Mouse (Mus musculus) Patski (cell line): ENCODE measurements around the gene Zranb3. TPM values are rescaled to one million over a fixed set of nuclear protein-coding genes. Genes with fewer than 3 reads are reported as not detected.

Experiments used
- ATAC-seq: fragments of 100-300 bp; one replicate; pipeline ENCODE4 v1.8.0; 2021
- CTCF ChIA-PET: fragments of 350-600 bp; sonication (Branson Sonifier 250); formaldehyde crosslinking; loops from one replicate; lab custom pipeline; 2022; ENCODE audit warnings: inconsistent platforms; lab: Charles Lee
- POLR2A ChIA-PET: fragments of 350-600 bp; sonication (Branson Sonifier 250); formaldehyde crosslinking; loops from one replicate; lab custom pipeline; 2022; ENCODE audit warnings: antibody characterized with exemption, inconsistent platforms; lab: Charles Lee
- DNase-seq: peaks from one replicate; pipeline ENCODE4 v3.0.0-alpha.2; 2011; ENCODE audit warnings: low read depth, low spot score
- H3K27me3 ChIP-seq: fragments of 371-371 bp; one replicate; pipeline ENCODE4 v1.5.1; 2021
- CTCF ChIP-seq: fragments of 100-300 bp; IDR thresholded peaks from one replicate; pipeline ENCODE4 v1.5.1; 2021
- in situ Hi-C: fragments of 300-500 bp; cut with MboI; formaldehyde crosslinking; loops from 3 replicates; pipeline ENCODE4 v1.11.1; 2018; ENCODE audit warnings: low pct_unique_long_range_greater_than_20kb, mixed read lengths
- polyA plus RNA-seq: library from polyadenylated mRNA; unstranded; gene quantifications from one replicate; pipeline ENCODE4 v1.2.3, GENCODE M21; 2021

Gene Zranb3
- polyA plus RNA-seq, 1 experiment from 2014 or later: 13.5 TPM

DNA sequence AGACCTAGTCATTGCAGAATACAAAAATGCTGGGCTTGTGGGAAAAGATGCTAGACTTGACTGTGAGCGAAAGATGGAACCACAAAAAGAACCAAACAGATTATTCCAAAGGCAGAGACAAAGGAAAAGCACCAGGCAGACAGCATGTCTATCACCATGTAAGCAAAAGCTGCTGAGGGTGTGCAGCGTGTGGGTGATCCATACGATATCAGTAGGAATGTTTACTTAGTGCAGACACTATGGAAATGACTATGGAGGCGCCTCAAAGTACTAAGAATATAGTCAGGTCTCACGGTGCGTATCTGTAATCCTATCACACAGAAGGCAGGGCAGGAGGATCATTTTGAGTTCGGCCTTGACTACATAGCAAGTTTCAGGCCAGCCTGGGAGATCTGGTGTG lies 21.0 kb downstream of the Zranb3 start:
- no peak for TF ChIP-seq CTCF
- H3K27me3 ChIP-seq: no peaks in the 10 kb centered on the region
- no peak for ATAC-seq
- DNase-seq: no peak
- CTCF ChIA-PET: interaction anchor here (0.8 kb wide), 1 partner anchor 14 kb away, joined by 3 read pairs; no protein-coding TSS in a partner anchor
- POLR2A ChIA-PET: interaction anchor here (0.6 kb wide), 1 partner anchor 241 kb away, joined by 3 read pairs; no protein-coding TSS in a partner anchor
- in situ Hi-C loops: no loop called here

DNA sequence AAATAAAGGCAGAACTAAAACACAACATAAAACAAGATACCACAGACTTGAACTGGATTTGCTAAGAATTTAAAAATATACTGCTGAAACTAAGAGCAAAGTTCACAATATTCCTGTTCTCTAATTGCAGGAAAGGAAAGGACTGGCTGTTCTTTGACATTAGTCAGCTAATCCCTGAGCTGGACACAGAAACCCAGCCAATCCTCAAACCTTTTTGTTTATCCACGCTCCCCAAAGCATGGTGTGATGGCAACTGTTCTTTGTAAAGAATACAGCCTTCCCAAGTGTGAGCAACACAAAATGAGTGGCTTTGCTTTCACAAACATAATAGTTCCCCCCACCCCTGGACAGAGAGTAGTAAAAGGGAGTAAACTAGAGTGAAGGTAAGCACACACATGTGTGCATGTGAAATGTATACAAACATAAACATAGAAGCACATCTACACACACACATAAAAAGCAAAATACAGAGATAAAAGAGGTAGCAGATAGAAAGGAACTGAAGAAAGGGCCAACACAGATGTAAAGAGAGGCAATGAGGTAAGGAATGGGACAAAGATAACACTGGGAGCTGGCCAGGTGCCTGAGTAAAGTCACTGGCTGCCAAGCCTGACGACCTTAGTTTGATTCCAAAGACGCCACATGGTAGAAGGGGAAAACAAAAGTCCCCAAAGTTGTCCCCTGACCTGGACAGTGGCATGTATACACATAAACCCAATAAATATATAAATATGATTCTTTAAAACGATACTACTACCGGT lies 21.7 kb downstream of the Zranb3 start:
- ChIA-PET CTCF (no interaction called here), POLR2A (interaction anchor here (0.6 kb wide), 1 partner anchor 240 kb away, joined by 3 read pairs; no protein-coding TSS in a partner anchor)
- no peak for ATAC-seq
- in situ Hi-C loops: no loop called here
- TF ChIP-seq CTCF: no peak
- H3K27me3 ChIP-seq: no peaks in the 10 kb centered on the region
- DNase-seq: no peak

DNA sequence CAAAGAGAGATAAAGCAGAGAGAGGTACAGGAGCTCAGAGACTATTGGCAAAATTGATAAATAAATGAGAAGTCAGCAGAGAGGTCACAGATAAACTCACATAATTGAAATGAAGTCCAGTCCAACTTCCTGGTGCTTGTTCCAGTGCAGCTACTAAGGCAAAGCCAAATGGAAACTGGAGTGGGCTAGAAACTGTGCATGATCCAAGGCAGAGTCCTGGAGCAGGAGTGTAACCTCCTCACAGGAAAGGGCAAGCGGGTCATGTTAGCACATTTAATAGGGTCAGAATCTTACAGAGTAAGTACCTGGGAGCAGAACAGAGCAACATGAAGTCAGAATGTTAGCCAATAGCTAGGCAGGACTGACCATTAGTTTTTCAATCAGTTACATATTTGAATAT lies 24.2 kb downstream of the Zranb3 start:
- DNase-seq: no peak
- ChIA-PET POLR2A (no interaction called here), CTCF (no interaction called here)
- in situ Hi-C loops: no loop called here
- ATAC-seq: no peak
- TF ChIP-seq CTCF: no peak
- H3K27me3 ChIP-seq: no peaks in the 10 kb centered on the region

DNA sequence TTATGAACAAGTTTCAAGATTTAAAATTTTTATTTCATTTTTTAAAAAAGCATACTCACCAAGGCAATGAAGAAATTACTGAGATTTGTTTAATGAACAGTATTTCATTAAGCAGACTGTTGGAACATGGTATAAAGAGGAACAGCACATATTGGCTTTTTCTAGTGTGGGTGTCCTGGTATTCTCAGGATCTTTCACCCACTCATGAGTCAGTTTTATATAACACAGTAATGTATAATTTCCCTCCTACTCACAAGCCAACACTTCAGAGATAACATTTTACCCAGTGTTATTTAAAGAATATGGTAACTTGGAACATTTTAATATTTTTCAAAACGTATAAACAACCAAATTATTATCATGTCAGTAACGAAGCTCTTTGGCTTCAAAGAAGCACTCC lies 25.1 kb downstream of the Zranb3 start:
- ATAC-seq (no peak), DNase-seq (no peak)
- H3K27me3 ChIP-seq: no peaks in the 10 kb centered on the region
- ChIA-PET CTCF (no interaction called here), POLR2A (no interaction called here)
- no peak for TF ChIP-seq CTCF
- in situ Hi-C loops: no loop called here

DNA sequence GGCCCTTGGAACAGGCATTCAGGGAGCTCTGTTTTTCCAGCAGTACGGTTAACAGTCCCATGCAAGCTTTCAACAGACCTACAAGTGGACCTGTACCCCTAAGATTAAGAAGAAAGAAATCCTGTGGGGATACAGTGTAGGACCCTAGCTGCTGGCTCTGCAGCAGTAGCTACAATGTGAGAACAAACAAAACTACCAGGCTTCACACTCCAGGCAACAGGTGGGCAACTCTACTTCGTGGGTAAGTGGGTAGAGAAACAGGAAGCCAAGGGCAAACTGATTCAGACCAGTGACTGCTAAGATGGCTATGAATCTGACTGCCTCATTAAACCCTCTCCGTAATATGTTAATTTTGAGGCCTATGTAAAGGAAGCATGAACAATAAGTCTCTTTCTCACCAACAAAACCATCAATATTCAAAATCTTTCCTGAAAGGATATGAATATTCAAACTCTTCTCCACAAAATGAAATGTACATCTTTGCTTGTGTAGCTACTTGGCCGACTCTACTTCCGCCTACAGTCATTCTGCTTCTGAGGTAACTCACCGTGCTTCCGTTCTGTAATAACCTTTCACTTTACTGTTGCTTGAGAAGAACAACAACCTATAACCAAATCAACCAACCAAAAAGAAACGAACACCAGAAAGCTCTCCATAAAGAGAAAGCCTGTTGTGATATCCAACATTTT lies 25.9 kb downstream of the Zranb3 start:
- ChIA-PET POLR2A (no interaction called here), CTCF (no interaction called here)
- no peak for TF ChIP-seq CTCF
- DNase-seq: no peak
- in situ Hi-C loops: no loop called here
- no peak for ATAC-seq
- no peaks in the 10 kb centered on the region for H3K27me3 ChIP-seq

DNA sequence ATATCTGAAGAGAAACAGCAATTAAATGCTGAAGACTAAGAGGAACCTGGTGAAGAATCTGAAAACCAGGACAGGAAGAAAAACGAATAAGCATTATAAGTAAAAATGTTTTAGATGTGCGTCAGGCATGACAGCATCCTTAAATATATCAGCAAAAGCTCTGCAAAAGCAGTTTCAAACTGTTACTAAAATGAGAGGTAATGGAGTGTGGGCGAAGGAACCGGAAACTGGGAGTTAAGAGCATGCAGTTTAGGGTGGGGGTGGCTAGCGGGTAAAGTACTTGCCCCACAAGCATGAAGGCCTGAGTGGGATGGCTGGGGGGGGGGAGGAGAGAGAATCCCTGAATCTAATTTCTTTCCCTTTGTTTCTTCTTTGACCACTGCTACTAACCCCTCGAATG lies 29.8 kb downstream of the Zranb3 start:
- no peak for DNase-seq

DNA sequence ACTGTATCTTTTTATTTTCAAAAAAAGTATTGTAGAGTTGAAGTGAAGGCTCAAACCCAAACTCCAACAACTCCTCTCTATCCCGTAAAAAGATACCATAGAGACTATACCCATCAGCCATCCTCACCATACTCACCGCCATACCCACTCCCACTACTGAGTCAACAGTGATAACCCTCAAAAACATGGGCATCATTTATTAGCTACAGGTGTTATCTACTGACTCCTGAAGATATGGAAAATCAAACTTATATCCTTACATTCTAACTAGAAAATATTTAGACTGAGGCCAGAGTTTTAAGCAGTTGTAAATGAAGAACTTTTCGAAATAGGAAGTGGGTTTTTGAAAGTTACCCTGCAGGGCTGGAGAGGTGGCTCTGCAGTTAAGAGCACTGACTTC lies 32.8 kb downstream of the Zranb3 start:
- POLR2A ChIA-PET: interaction anchor here (1.1 kb wide), 1 partner anchor 10 kb away, joined by 3 read pairs; no protein-coding TSS in a partner anchor

More for the DNA sequence above, 29.8 kb downstream of the Zranb3 start:
- TF ChIP-seq CTCF: no peak
- CTCF ChIA-PET: no interaction called here
- in situ Hi-C loops: no loop called here
- POLR2A ChIA-PET: no interaction called here
- ATAC-seq: no peak
- H3K27me3 ChIP-seq: no peaks in the 10 kb centered on the region

DNA sequence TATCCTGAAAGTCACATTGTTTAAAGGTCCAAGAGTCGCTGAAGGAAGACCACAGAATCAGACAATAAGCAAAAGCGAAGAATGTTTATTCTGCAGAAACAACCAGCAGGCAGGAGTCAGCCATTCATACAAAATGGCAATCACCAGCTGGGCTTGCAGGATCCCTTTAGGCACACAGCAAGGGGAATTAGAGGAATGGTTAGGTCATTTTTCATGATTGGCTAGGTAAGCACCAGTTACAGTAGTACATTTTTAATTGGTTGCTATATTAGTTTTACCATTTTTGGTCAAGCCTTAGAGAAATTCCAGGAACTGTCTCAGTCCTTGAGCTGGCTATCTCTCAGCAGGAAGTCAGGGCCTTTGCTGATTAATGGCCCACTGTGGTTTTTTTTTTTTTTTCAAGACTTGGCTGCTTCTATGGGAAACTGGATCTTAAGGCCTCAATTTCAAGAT lies 33.9 kb downstream of the Zranb3 start:
- TF ChIP-seq CTCF: no peak
- POLR2A ChIA-PET: interaction anchor here (1.1 kb wide), 1 partner anchor 11 kb away, joined by 3 read pairs; no protein-coding TSS in a partner anchor

More for the DNA sequence above, 32.8 kb downstream of the Zranb3 start:
- DNase-seq (no peak), ATAC-seq (no peak)
- in situ Hi-C loops: no loop called here
- no peaks in the 10 kb centered on the region for H3K27me3 ChIP-seq
- no peak for TF ChIP-seq CTCF
- CTCF ChIA-PET: no interaction called here

DNA sequence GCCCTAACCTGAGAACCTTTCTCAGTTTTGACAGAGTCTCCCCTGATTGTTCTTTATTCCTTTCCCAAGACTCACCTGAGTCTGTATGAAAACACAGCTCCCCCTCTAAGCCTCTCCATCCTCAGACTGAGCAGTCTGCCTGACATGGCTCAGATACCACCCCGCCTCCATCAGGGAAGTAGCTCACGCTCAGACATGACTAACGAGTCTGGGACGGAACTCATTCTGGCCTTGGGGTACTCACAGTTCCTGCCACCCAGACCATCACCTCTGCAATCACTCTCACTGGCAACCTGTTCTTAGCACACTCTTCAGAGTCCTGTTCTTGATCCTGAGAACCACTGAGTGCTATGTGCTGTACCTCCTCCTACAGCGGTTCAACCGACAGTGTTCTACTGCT lies 38.1 kb downstream of the Zranb3 start:
- no peak for TF ChIP-seq CTCF
- ChIA-PET CTCF (no interaction called here), POLR2A (no interaction called here)
- in situ Hi-C loops: no loop called here
- ATAC-seq: no peak
- DNase-seq: no peak
- no peaks in the 10 kb centered on the region for H3K27me3 ChIP-seq

More for the DNA sequence above, 33.9 kb downstream of the Zranb3 start:
- DNase-seq: peak; percentile 63
- in situ Hi-C loops: no loop called here
- CTCF ChIA-PET: interaction anchor here (1.3 kb wide), 1 partner anchor 9 kb away, joined by 3 read pairs; no protein-coding TSS in a partner anchor
- H3K27me3 ChIP-seq: no peaks in the 10 kb centered on the region
- ATAC-seq: peak; percentile 98

DNA sequence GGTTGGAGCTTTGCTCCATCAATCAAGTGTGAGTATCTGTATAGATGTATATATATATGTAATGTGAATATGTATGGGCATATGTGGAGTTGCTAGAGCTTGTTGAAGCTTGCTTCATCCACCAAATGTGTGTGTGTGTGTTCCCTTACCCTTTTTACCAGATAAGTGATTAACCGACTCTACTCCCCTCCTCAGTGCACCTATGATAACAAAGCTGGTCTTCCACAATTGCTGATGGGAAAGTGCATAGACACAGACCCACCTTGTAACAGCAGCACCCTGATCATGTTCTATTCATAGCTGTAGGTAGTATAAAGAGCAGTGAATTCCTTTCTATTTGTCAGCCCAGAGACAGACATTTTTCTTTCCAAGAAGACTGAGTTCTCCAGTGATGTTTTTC lies 40.7 kb downstream of the Zranb3 start:
- no peak for TF ChIP-seq CTCF
- CTCF ChIA-PET: interaction anchor here (0.9 to 1.2 kb wide), 2 partner anchors 9 to 78 kb away, joined by 3 read pairs; no protein-coding TSS in a partner anchor
- no peaks in the 10 kb centered on the region for H3K27me3 ChIP-seq
- ATAC-seq (no peak), DNase-seq (no peak)
- POLR2A ChIA-PET: no interaction called here
- in situ Hi-C loops: no loop called here
